Mouse (Mus musculus) T-cell, adult 2 months (primary cell): ENCODE data around the gene Rab4a.
"Not testable (repeated sequence)": the region's sequence is repeated elsewhere in the genome, so short reads cannot be mapped to it uniquely, and the experiment has no call there.

Source experiments
- DNase-seq: peaks from one replicate; pipeline ENCODE4 v3.0.0; 2022; ENCODE audit warnings: low spot score

The Rab4a gene

GRCm38 (mm10) chr8:123788416-123789170 lies 17.2 kb upstream of the Rab4a start:
- no peak for DNase-seq

- no peak for DNase-seq
Measured at GRCm38 (mm10) chr8:123789461-123789860, 16.3 kb upstream of the Rab4a start.

- DNase-seq: peak; percentile 72
Measured at GRCm38 (mm10) chr8:123789970-123790369, 15.8 kb upstream of the Rab4a start.

- DNase-seq: no peak
Measured at GRCm38 (mm10) chr8:123791101-123791844, 14.5 kb upstream of the Rab4a start.

GRCm38 (mm10) chr8:123791845-123792225 lies 13.9 kb upstream of the Rab4a start:
- DNase-seq: no peak

GRCm38 (mm10) chr8:123793900-123794299 lies 11.9 kb upstream of the Rab4a start:
- no peak for DNase-seq

GRCm38 (mm10) chr8:123794766-123795165 lies 11.0 kb upstream of the Rab4a start:
- no peak for DNase-seq

- no peak for DNase-seq
Measured at GRCm38 (mm10) chr8:123796758-123797157, 9.0 kb upstream of the Rab4a start.

- DNase-seq: peak; percentile 15
Measured at GRCm38 (mm10) chr8:123797928-123798327, 7.9 kb upstream of the Rab4a start.

- no peak for DNase-seq
Measured at GRCm38 (mm10) chr8:123799434-123799833, 6.4 kb upstream of the Rab4a start.

GRCm38 (mm10) chr8:123799885-123800284 lies 5.9 kb upstream of the Rab4a start:
- DNase-seq: no peak

GRCm38 (mm10) chr8:123800867-123801266 lies 4.9 kb upstream of the Rab4a start:
- no peak for DNase-seq

- no peak for DNase-seq
Measured at GRCm38 (mm10) chr8:123801538-123801937, 4.2 kb upstream of the Rab4a start.

- DNase-seq: no peak
Measured at GRCm38 (mm10) chr8:123803639-123804038, 2.1 kb upstream of the Rab4a start.

GRCm38 (mm10) chr8:123804586-123804985 lies 1.2 kb upstream of the Rab4a start:
- DNase-seq: no peak

GRCm38 (mm10) chr8:123805209-123805717 lies 522 bp upstream of the Rab4a start:
- DNase-seq: no peak

- DNase-seq: no peak
Measured at GRCm38 (mm10) chr8:123806374-123806935, 670 bp downstream of the Rab4a start.

GRCm38 (mm10) chr8:123807024-123807431 lies 1.2 kb downstream of the Rab4a start:
- peak; percentile 44 for DNase-seq

- no peak for DNase-seq
Measured at GRCm38 (mm10) chr8:123807852-123808573, 2.2 kb downstream of the Rab4a start.

- no peak for DNase-seq
Measured at GRCm38 (mm10) chr8:123808671-123809070, 2.9 kb downstream of the Rab4a start.

- not testable (repeated sequence) for DNase-seq
Measured at GRCm38 (mm10) chr8:123809342-123809741, 3.6 kb downstream of the Rab4a start.

- DNase-seq: no peak
Measured at GRCm38 (mm10) chr8:123812227-123812626, 6.4 kb downstream of the Rab4a start.
